In genomic region chr9:110381292-110381691, GRCm38 (mm10) we compare ENCODE assay signal across 1 mouse cellular context.
TF ChIP-seq lines count a peak whose summit lies in the region.

No protein-coding gene starts in this region.

TF ChIP-seq in myocyte, 11 proteins besides CTCF, POLR2A, EP300 and RAD21:
- TF ChIP-seq POLR2AphosphoS2 (IDR thresholded peaks at IDR 0.05; ENCODE audit: insufficient read length, low read depth) (peak; percentile 41), TCF3 (IDR thresholded peaks at IDR 0.05; ENCODE audit: insufficient read length, low read depth) (no peak)
